Mouse (Mus musculus) C3H10T1/2 (cell line): ENCODE measurements around the gene Acot2. TPM values are rescaled to one million over a fixed set of nuclear protein-coding genes. Genes with fewer than 3 reads are reported as not detected.

Source experiments
- polyA plus RNA-seq, 2 experiments: library from polyadenylated mRNA; unstranded; fragments of >200 nt; fragmentation: generic; extraction: Trizol; gene quantifications; one replicate each; pipeline ENCODE4 v1.2.1; 2012; ENCODE audit warnings: missing spikeins in 2 of 2

Gene Acot2
- 1 to 10 TPM in 1 of 2 experiments, under 1 TPM in 1; 0.28 to 8.4 TPM for polyA plus RNA-seq

GRCm38 (mm10) chr12:83987583-83988441 lies at the start of gene Acot2:
Gene Acot2 (plus strand): TSS chr12:83987861.

GRCm38 (mm10) chr12:83950493-83950839 lies 37.2 kb upstream of the Acot2 start, which contains the start of gene Riox1:
Gene Riox1 (plus strand): TSS chr12:83950608.

GRCm38 (mm10) chr12:83984752-83985151 lies 2.9 kb upstream of the Acot2 start, which contains the start of gene Heatr4:
Gene Heatr4 (minus strand): TSS chr12:83984852.

GRCm38 (mm10) chr12:84009171-84009965 lies 21.7 kb downstream of the Acot2 start, which contains the start of gene Acot1:
Gene Acot1 (plus strand): TSS chr12:84009490.

GRCm38 (mm10) chr12:84038241-84038640 lies 50.6 kb downstream of the Acot2 start, which contains the start of gene Acot4:
Gene Acot4 (plus strand): TSS chr12:84038379.

GRCm38 (mm10) chr12:84038691-84039111 lies 51.0 kb downstream of the Acot2 start, which contains the start of gene Gm49366:
Gene Gm49366 (plus strand): TSS chr12:84038935.

Other genes with a start within 250 kb of the Acot2 start
- not detected for gene Papln, start 224.2 kb upstream of the Acot2 start, polyA plus RNA-seq
- gene Numb, start 65.9 kb upstream of the Acot2 start, polyA plus RNA-seq = 10 to 100 TPM in 1 of 2 experiments, 1 to 10 TPM in 1; 1.1 to 11.2 TPM
- gene Riox1, start 37.3 kb upstream of the Acot2 start, polyA plus RNA-seq = 1 to 10 TPM; 7.9 to 8.7 TPM
- gene Heatr4, start 3.0 kb upstream of the Acot2 start, polyA plus RNA-seq = not detected
- gene Acot1, start 21.6 kb downstream of the Acot2 start, polyA plus RNA-seq = under 1 TPM in 1 of 2 experiments, not detected in 1; 0.11 TPM
- gene Acot4, start 50.5 kb downstream of the Acot2 start, polyA plus RNA-seq = not detected
- not detected for gene Gm49366, start 51.1 kb downstream of the Acot2 start, polyA plus RNA-seq
- gene Acot3, start 64.3 kb downstream of the Acot2 start, polyA plus RNA-seq = not detected
- not detected for gene Acot5, start 81.5 kb downstream of the Acot2 start, polyA plus RNA-seq
- gene Acot6, start 112.8 kb downstream of the Acot2 start, polyA plus RNA-seq = not detected
- gene Dnal1, start 126.5 kb downstream of the Acot2 start, polyA plus RNA-seq = 1 to 10 TPM in 1 of 2 experiments, under 1 TPM in 1; 0.30 to 4.2 TPM
- under 1 TPM; 0.04 to 0.60 TPM for gene Pnma1, start 160.6 kb downstream of the Acot2 start, polyA plus RNA-seq
- 1 to 10 TPM in 1 of 2 experiments, under 1 TPM in 1; 0.90 to 5.3 TPM for gene Elmsan1, start 231.0 kb downstream of the Acot2 start, polyA plus RNA-seq